Mouse (Mus musculus): ENCODE data around the gene Pi4k2a.
A peak's percentile ranks its signal among the peaks of the same experiment; 100 is the strongest.
"Not testable (repeated sequence)": the region's sequence is repeated elsewhere in the genome, so short reads cannot be mapped to it uniquely, and the experiment has no call there.

Pi4k2a gene

DNA sequence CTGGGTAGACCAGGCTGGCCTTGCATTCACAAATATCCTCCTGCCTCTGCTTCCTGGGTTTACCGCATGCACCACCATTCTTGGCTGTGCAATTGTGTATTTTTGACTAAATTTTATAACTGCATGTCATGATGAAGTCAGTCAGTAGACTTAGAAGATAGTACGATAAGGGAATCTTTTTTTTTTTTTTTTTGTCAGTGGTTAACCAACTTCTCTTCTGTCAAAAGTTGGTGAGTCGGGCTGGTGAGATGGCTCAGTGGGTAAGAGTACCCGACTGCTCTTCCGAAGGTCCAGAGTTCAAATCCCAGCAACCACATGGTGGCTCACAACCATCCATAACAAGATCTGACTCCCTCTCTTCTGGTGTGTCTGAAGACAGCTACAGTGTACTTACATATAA, 8.7 kb upstream of the Pi4k2a start:
- DNase-seq: not testable (repeated sequence)

DNA sequence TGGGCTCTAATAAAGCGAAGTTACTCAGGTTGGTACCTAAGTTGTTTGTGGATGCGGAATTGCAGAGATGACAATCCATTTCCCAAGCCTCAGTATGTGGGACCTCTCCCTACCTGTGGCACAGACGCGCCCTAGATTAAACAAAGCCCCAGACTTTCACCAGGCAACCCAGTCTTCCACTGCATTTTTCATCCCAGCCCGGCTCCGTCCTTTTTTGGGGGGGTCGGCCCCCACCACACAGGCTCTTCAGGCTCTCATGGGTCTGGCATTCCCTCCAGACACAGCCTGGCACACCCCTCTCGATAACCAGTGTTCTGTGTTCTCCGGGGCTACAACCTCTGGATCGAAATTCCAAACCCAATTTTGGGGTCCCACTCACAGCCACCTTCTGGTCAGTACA, 4.6 kb upstream of the Pi4k2a start:
- no peak for DNase-seq

DNA sequence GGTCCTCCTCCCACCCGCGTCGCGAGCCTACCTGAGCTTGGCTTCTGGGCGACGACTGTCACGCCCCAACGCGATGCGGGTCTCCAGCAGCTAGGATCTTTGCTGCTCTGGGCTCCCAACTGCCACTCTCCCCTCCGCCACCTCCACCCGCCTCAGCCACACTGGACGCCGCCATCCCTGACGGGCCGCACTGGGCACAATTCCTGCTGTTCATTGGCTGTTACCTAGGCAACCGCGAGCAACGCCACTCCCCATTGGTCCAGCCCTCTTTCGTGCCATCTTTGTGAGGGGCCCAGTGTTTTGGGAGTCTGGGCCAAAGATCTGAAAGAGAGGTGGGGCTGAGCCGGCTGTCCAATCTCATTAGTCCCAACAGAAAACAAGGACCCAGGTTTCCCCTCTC, 4.1 kb upstream of the Pi4k2a start, which contains the start of gene Morn4:
TSS of gene Morn4 (minus strand) at position 192 of the 400 bp plus-strand sequence.
- peak; percentile 91 for DNase-seq

GRCm38 (mm10) chr19:42089103-42089747, 1.0 kb upstream of the Pi4k2a start:
- peak; percentile 60 for DNase-seq

GRCm38 (mm10) chr19:42090637-42091141, 419 bp downstream of the Pi4k2a start:
- DNase-seq: no peak

DNA sequence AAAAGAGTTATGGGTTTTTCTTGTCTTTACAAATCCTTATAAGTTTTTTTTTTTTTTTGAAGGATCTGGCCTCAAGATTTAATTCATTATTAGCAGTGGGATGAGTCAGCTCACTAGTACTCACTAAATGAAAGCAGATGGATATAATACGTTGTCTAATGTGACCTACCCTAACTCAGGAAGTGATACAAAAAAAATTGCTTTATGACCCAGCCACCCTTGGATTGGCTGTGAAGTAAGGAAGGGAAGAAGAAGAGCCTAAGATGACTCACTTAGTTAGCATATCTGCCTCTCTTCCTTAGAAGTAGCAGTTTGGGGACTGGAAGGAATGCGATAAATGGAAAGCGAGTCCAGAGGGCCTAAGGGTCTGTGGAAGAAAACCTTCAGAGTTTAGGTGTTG, 9.1 kb downstream of the Pi4k2a start:
- no peak for DNase-seq

GRCm38 (mm10) chr19:42104681-42105080, 14.4 kb downstream of the Pi4k2a start:
- no peak for DNase-seq

- no peak for DNase-seq
These were observed 25.6 kb downstream of the Pi4k2a start for GRCm38 (mm10) chr19:42115783-42116335.

DNA sequence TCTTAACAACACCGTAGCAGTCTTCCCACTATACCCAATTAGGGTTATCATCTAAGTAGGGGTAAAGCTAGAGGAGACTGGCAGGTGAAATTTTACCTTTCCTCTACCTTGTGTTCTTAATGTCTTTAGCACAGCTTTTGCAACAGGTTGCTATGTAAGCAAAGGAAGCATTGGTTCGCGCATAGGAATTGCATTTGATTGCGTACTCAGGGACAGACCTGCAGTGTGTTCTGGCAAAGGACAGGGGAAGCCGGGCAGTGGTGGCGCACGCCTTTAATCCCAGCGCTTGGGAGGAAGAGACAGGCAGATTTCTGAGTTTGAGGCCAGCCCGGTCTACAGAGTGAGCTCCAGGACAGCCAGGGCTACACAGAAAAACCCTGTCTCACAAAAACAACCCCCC, 27.9 kb downstream of the Pi4k2a start:
- no peak for DNase-seq

DNA sequence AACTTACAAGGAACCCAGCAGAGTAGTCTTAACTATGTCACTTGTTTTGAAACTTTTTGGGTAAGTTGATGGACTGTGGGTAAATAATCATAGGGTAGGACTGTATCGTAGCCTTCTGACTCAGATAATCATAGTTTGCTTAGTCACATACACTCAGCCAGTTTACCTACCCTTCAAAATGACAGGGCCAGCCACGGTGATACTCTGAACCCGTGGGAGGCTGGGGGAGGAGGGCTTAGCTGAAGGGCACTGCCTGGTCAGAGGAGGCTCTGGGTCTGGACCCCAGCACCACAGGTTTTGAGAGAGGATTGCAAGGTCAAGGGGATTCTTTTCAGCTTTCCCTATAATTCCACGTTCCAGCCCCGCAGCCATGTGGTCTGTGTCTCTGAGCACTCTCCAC, 28.3 kb downstream of the Pi4k2a start:
- DNase-seq: no peak

GRCm38 (mm10) chr19:42120451-42120850, 30.2 kb downstream of the Pi4k2a start:
- no peak for DNase-seq

DNA sequence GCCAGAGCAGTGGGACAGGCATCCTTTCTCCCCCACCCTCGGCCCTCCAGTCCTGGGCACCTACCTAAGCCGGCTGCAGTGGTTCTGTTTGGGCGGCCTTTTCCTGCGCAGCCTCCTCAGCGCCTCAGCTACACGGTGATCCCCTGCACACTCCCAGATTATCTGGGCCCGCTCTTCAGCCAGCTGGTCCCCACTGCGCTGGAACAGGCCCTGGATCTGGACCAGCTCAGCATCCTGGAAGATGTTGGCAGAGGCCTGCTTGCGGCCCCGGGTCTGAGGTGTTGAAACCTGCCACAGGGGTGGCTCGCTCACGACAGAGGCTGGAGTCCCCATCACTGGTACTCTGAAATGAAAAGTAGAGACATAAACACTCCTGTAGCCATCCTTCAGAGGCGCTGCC, 34.4 kb downstream of the Pi4k2a start:
- DNase-seq: peak; percentile 47

DNA sequence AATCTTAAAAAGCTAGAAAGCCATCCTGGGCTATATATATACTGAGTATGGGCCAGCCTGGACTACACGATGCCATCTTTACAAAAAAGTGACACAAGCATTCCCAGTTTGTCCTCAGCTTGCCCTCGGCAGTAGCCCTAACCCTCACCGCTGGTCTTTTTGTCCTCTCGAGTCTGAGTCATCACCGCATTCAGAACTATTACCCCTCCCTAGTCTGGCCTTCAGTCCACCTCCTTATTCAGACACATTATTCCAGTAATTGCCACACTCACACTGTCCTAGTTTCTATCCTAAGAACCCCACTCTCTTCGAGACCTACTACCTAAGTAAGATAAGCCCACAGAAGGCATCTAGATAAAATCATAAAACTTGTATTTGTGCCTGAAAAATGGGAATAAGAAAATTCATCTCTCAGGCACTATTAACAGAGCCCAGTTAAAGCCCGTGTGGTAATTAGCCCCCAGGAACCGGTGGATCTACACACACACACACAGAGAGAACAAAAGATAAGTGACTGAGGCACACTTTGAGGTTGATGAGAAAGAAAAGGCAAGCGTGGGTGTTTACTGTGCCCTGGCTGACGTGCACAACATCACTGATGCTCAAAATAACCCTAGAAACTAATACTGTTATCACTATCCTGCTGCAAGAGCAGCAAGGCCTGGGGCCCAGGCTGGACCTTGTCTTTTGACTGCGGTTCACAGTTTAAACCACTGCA, 35.4 kb downstream of the Pi4k2a start:
- no peak for DNase-seq

DNA sequence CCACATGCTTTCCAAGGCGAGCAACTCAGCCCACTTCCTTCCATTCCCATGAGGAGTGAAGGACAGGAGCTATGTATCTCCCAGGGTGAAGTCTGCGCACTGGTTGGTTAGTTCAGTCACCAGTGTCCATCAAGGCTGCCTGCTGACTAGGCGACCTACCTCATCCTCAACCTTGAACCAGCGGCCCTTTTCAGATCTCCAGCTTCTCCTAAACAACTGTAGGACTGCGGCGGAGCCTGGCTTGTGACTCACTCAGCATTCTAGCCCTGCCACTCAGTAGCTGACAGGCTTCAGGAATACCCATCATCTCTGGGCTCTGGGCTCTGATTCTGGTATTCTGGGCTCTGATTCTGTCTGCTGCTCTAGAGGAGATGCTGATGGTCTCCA, 35.9 kb downstream of the Pi4k2a start:
- peak; percentile 23 for DNase-seq

DNA sequence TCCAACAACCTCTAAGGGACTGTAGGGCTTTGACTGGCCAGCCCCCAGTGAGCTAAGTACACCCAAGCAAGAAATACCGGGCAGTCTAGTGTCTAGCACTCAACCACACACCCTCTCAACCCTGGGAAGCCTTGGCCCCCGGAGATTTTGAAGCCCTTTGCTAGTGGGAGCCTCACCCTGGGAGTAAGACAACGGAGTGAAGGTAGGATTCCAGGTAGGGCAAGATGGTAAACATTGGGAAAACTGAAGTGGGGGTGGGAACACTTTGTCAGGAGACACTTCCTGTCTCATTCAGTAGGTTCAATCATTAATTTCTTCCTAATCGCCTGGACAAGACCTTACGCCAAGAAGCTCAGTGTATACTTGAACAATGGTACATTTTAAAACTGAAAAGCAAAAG, 36.8 kb downstream of the Pi4k2a start:
- peak; percentile 40 for DNase-seq

- DNase-seq: no peak
These were observed 37.9 kb downstream of the Pi4k2a start for GRCm38 (mm10) chr19:42128052-42128740.

GRCm38 (mm10) chr19:42128787-42129508, 38.7 kb downstream of the Pi4k2a start, which contains the start of gene Avpi1:
Avpi1 (minus strand) TSS chr19:42129059.
- DNase-seq: peak; percentile 100

GRCm38 (mm10) chr19:42129509-42130293, 39.4 kb downstream of the Pi4k2a start:
- DNase-seq: peak; percentile 39

- no peak for DNase-seq
These were observed 40.0 kb downstream of the Pi4k2a start for GRCm38 (mm10) chr19:42130294-42130606.

DNA sequence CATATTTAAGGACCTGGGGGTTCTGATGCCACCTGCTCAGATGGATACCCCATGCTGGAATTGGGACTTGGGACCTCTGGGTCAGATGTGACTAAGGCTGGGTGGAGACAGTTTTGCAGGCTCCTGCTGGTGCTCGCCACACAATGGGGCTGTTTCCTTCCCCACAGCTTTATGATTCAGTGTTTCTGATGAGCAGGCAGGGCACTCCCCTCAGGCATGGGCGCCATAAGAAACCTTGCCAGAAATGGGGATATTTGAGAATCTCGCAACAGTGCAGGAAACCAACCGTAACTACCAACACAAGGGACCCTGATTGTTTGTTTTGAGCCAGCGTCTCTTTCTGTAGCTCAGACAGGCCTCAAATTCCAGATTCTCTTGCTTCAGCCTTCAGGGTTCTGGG, 40.8 kb downstream of the Pi4k2a start:
- DNase-seq: peak; percentile 43

DNA sequence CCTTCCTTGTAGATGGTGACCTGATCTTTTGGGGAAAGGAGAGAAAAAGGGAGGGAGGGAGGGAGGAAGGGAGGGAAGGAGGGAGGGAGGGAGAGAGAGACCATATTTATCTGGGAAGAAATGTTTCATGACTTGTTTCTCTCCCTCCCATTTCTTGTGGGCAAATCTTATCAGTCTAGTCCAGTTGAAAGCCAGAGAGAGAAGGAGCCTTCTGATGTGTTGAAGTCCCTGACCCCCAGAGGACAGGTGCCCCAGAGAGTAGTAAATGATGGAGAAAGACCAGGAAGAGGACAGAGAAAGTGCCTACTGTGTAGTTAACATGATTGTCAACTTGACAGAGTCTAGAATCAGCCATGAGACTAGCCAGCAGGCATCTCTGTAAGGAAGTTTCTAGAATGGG, 44.8 kb downstream of the Pi4k2a start:
- no peak for DNase-seq

DNA sequence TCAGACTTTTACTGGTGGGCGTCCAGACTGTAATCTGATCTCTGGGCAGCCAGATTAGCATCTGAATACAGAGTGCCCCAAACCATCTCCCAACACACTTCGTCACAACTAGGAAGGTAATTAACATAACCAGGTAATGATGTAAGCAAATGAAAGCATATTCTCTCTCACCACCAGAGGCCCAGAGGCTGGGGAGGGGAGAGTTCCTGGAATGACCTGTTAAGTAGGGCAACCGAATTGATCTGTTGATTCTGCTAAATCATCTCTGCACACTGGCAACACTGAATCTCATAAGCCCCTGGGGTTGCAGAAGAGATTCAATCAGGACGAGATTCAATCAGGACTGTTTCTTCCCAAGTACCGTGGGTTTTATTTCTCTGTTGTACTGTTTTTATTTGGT, 45.9 kb downstream of the Pi4k2a start:
- no peak for DNase-seq

All from cerebellum, adult 11-12 months (tissue).